9 mouse cellular contexts compared by ENCODE assay signal in the genomic region with DNA sequence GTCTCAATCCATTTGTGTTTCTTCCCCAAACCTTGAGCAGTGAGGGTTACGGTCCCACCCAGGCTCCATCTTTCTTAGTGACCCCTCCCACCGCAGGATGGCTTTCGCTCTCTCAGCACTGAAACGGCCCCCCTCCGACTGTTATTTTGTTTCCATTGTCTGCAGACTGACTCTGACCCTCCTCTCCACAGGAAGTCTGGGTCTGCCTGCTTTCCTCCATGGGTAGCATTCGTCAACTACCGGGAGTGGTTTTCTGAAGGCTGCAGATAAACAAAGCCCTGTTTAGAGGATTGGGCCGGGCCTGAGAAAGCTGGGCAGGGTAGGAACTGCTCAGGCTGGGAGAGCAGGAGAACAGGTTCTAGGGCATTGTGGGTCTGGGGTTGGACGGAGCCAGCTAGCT. TPM values are rescaled to one million over a fixed set of nuclear protein-coding genes. Genes with fewer than 3 reads are reported as not detected.
A peak's percentile ranks its signal among the peaks of the same experiment; 100 is the strongest.
DNase-seq lines count a peak whose midpoint lies in the region; ATAC-seq and TF ChIP-seq lines count a peak whose summit lies in the region.
"Had no signal": no experiment of that assay in that cellular context is flagged by ENCODE, and none has a peak within 500 bp of the region (broad histone marks: within the 10 kb centered on the region; RNA-seq: fewer than 3 reads in every experiment).

No protein-coding gene starts in this region.

- ATAC-seq in kidney, embryonic 14.5 days (ENCODE audit: low FRiP score, low TSS enrichment) = 0 out of 2 replicates have a peak, but pooled peaks have one; percentile 16
- ATAC-seq in stomach, embryonic 14.5 days (ENCODE audit: insufficient number of reproducible peaks, insufficient read depth, low FRiP score, low read depth) = peak; percentile 71; the same call in 1 of the 2 replicates

- WGBS in kidney, embryonic 14.5 days = 10% methylated on average over 9 of the region's 9 CpGs
- 2% methylated on average over 9 of the region's 9 CpGs for WGBS in hindbrain, embryonic 10.5 days
- 8% methylated on average over 9 of the region's 9 CpGs for WGBS in lung, adult 2 months
- WGBS in stomach, embryonic 14.5 days = 6% methylated on average over 9 of the region's 9 CpGs

- TF ChIP-seq POLR2A in lung, adult 2 months (IDR thresholded peaks at IDR 0.05; ENCODE audit: borderline replicate concordance, extremely low read depth, low read depth, low read length) = no peak

- no peak overlapping the region for H3K4me3 ChIP-seq in kidney, embryonic 14.5 days (ENCODE audit: low read length)
- peak overlapping the region; percentile 44 for H3K4me3 ChIP-seq in hindbrain, embryonic 10.5 days
- H3K4me3 ChIP-seq in lung, adult 2 months (replicated peaks; ENCODE audit: extremely low read depth, low read depth, low read length) = peak overlapping the region; percentile 19
- no peak overlapping the region for H3K4me3 ChIP-seq in stomach, embryonic 14.5 days (ENCODE audit: low read depth, low read length)

- peak overlapping the region; percentile 42 for H3K4me2 ChIP-seq in kidney, embryonic 14.5 days (replicated peaks; ENCODE audit: low read depth, low read length)
- H3K4me2 ChIP-seq in stomach, embryonic 14.5 days (replicated peaks; ENCODE audit: low read depth, low read length) = peak overlapping the region; percentile 37

- no peak for TF ChIP-seq CTCF in lung, adult 2 months (IDR thresholded peaks at IDR 0.05; ENCODE audit: insufficient read depth, low read length)

- H3K9ac ChIP-seq in kidney, embryonic 14.5 days (ENCODE audit: low read depth, low read length) = no peak overlapping the region
- no peak overlapping the region for H3K9ac ChIP-seq in stomach, embryonic 14.5 days (replicated peaks; ENCODE audit: low read depth, low read length)

- no peaks in the 10 kb centered on the region for H3K9me3 ChIP-seq in kidney, embryonic 14.5 days (ENCODE audit: control insufficient read depth, low read length)
- H3K9me3 ChIP-seq in hindbrain, embryonic 10.5 days = no peaks in the 10 kb centered on the region
- H3K9me3 ChIP-seq in stomach, embryonic 14.5 days (ENCODE audit: control insufficient read depth, low read depth, low read length) = no peaks in the 10 kb centered on the region

- no peaks in the 10 kb centered on the region for H3K27me3 ChIP-seq in kidney, embryonic 14.5 days (ENCODE audit: control insufficient read depth, insufficient read depth, low read length)
- H3K27me3 ChIP-seq in hindbrain, embryonic 10.5 days (ENCODE audit: insufficient read depth, poor library complexity, severe bottlenecking) = 0 out of 2 replicates have a peak, but pooled peaks cover 4% of the 10 kb centered on the region
- no peaks in the 10 kb centered on the region for H3K27me3 ChIP-seq in stomach, embryonic 14.5 days (ENCODE audit: control insufficient read depth, insufficient read depth, low read length)

- no peak for DNase-seq in kidney, adult 11 months
- DNase-seq in hindbrain, embryonic 10.5 days (ENCODE audit: low spot score) = peak; percentile 53
- no peak for DNase-seq in lung, adult 2 months
- no peak for DNase-seq in right cerebral cortex, postnatal 25 days
- DNase-seq in cerebellum, adult 11 months = no peak
- DNase-seq in gastrocnemius, postnatal 36 days = no peak

- intact Hi-C loops in gastrocnemius, postnatal 36 days (cut with DNase I) = no loop called here

- H3K27ac ChIP-seq in kidney, embryonic 14.5 days (ENCODE audit: low read depth, low read length) = no peak overlapping the region
- peak overlapping the region; percentile 82 for H3K27ac ChIP-seq in hindbrain, embryonic 10.5 days
- H3K27ac ChIP-seq in stomach, embryonic 14.5 days (ENCODE audit: low read length) = no peak overlapping the region

- no peaks in the 10 kb centered on the region for H3K36me3 ChIP-seq in kidney, embryonic 14.5 days (ENCODE audit: control insufficient read depth, insufficient read depth, low read length)
- H3K36me3 ChIP-seq in hindbrain, embryonic 10.5 days = no peaks in the 10 kb centered on the region
- no peaks in the 10 kb centered on the region for H3K36me3 ChIP-seq in stomach, embryonic 14.5 days (ENCODE audit: control insufficient read depth, insufficient read depth, low read length)

- peaks cover 19% of the 10 kb centered on the region; the same call in 1 of the 2 replicates for H3K4me1 ChIP-seq in kidney, embryonic 14.5 days (ENCODE audit: control insufficient read depth, insufficient read depth, low read length)
- H3K4me1 ChIP-seq in hindbrain, embryonic 10.5 days (replicated peaks) = peaks cover 38% of the 10 kb centered on the region
- H3K4me1 ChIP-seq in lung, adult 2 months (ENCODE audit: control insufficient read depth, insufficient read depth, low read length) = no peaks in the 10 kb centered on the region; the same call in 1 of the 2 replicates
- H3K4me1 ChIP-seq in stomach, embryonic 14.5 days (ENCODE audit: control insufficient read depth, insufficient read depth, low read length) = peaks cover 13% of the 10 kb centered on the region; the same call in 1 of the 2 replicates

RNA-seq across cellular contexts. Expression of a gene that starts 1.1 kb away (rescaled TPM):
- 0.47 and 0.55 TPM in 2 replicates for polyA plus RNA-seq in kidney, embryonic 14.5 days (2014; fragmentation: Nextera tagmentation; extraction: Ambion mirVana)
- polyA plus RNA-seq in hindbrain, embryonic 10.5 days (2016; fragmentation: Nextera tagmentation; extraction: Ambion mirVana) = 1.3 and 2.1 TPM in 2 replicates
- polyA plus RNA-seq in lung, adult 2 months (2012; rRNA removed) = 1.4 and 1.5 TPM in 2 replicates
- 2.2 and 3.4 TPM in 2 replicates for polyA plus RNA-seq in stomach, embryonic 14.5 days (2014; fragmentation: Nextera tagmentation; extraction: Ambion mirVana)
- not detected for total RNA-seq in gastrocnemius, postnatal 36 days (2021)
- polyA plus RNA-seq: liver, embryonic 16.5 days had no signal

Comparison
In these comparisons a context has a peak if more than half of its experiments do, and no peak if none do; other contexts are left out.
1. H3K4me3 ChIP-seq: peak in hindbrain, embryonic 10.5 days (single experiment) and lung, adult 2 months (single experiment); none in kidney, embryonic 14.5 days (single experiment) and stomach, embryonic 14.5 days (single experiment).